Mouse (Mus musculus) heart, embryonic 11.5 days (tissue): ENCODE results near the gene Vpreb1. TPM values are rescaled to one million over a fixed set of nuclear protein-coding genes. Genes with fewer than 3 reads are reported as not detected.

Experiments
- ATAC-seq: fragments of 200-750 bp; cut with Nextera tagmentation; replicated peaks from 2 replicates; pipeline ENCODE4 v1.8.0; 2017; ENCODE audit warnings: moderate library complexity; ENCODE audit not compliant: insufficient number of reproducible peaks, low FRiP score, low TSS enrichment
- H3K27ac ChIP-seq: fragments of 300-500 bp; sonication (generic); 2 replicates; pipeline ENCODE4 v1.5.1; 2014; ENCODE audit warnings: mild to moderate bottlenecking, low read depth, low read length
- H3K27me3 ChIP-seq: fragments of 300-500 bp; sonication (generic); 2 replicates; pipeline ENCODE4 v1.6.1; 2014; ENCODE audit warnings: mild to moderate bottlenecking, low read length, mixed read lengths; ENCODE audit not compliant: control insufficient read depth, insufficient read depth
- H3K36me3 ChIP-seq: fragments of 300-500 bp; sonication (generic); 2 replicates; pipeline ENCODE4 v1.6.1; 2014; ENCODE audit warnings: mild to moderate bottlenecking, low read length, moderate library complexity, mixed read lengths; ENCODE audit not compliant: control insufficient read depth, insufficient read depth
- H3K4me1 ChIP-seq: fragments of 300-500 bp; sonication (generic); 2 replicates; pipeline ENCODE4 v1.6.1; 2014; ENCODE audit warnings: low read length; ENCODE audit not compliant: control insufficient read depth, insufficient read depth
- H3K4me2 ChIP-seq: fragments of 300-500 bp; sonication (generic); 2 replicates; pipeline ENCODE4 v1.6.1; 2014; ENCODE audit warnings: mild to moderate bottlenecking, moderate library complexity
- H3K4me3 ChIP-seq: fragments of 300-500 bp; sonication (generic); 2 replicates; pipeline ENCODE4 v1.5.1; 2014; ENCODE audit warnings: low read depth, low read length
- H3K9ac ChIP-seq: fragments of 300-500 bp; sonication (generic); 2 replicates; pipeline ENCODE4 v1.6.1; 2014; ENCODE audit warnings: mild to moderate bottlenecking, low read depth, low read length, moderate library complexity
- H3K9me3 ChIP-seq: fragments of 300-500 bp; sonication (generic); replicated peaks from 2 replicates; pipeline ENCODE4 v1.6.1; 2016; ENCODE audit warnings: low read length; ENCODE audit not compliant: control insufficient read depth
- WGBS: fragments of 180-500 bp; shearing (Covaris S2); extraction: QIAGEN DNeasy Blood & Tissue Kit; methylation state at CpG from one replicate; pipeline ENCODE4 v1.1.7; 2014; ENCODE audit not compliant: insufficient replicate concordance; 5-methylcytosine and 5-hydroxymethylcytosine counted together
- polyA plus RNA-seq: library from polyadenylated mRNA; unstranded; fragments of >200 nt; fragmentation: Nextera tagmentation; extraction: Ambion mirVana; gene quantifications from 2 replicates; pipeline ENCODE4 v1.2.1, GENCODE M21; 2014

Vpreb1 gene
- polyA plus RNA-seq, 1 experiment from 2014 or later: 1.4 TPM

DNA sequence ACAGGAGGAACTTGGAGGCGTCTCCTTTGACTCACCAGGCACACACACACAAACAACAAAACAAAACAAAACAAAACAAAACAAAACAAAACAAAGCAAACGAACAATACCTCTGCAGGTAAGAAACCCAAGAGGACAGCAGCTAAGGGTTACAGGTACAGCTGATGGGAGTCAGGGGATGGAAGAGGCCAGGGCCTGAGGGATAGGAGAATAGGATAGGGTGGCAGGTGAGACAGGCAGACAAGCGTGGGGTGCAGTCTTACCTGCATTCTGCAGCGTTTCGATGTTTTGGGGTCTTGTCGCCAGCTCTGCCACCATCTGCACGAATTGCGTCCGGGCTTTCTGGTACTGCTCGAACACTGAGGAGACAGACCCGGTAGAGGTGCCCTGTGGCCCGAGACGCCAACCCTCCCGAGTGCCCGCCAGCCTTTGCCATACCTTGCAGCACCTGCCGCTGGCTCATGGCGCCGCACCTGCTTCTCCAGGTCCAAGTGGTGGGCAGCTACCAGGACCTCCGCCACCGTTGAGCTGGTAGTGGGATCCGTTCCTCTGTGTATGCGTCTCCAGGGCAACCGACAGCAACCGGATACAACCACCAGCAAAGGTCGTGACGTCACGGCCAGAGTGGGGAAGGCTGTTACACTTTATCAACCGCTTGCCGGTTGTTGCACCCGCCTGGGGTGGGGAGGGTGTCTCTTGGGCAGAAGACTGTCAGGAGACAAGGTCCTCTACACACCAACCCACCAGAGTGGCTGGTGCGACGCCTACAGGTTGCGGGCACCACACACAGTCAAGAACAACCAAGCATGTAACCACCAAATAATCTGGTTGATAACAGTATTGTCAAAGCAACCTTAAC, 41.7 kb downstream of the Vpreb1 start, which contains the start of gene Spag6l:
TSS of gene Spag6l (minus strand) at position 700 of the 859 bp plus-strand sequence.
- H3K27me3 ChIP-seq: no peaks in the 10 kb centered on the region
- H3K36me3 ChIP-seq: no peaks in the 10 kb centered on the region
- no peak within 1 kb of the TSS for H3K27ac ChIP-seq
- no peaks in the 10 kb centered on the region for H3K4me1 ChIP-seq
- H3K9ac ChIP-seq: peak within 1 kb of the TSS; percentile 60
- H3K4me3 ChIP-seq: peak within 1 kb of the TSS; percentile 47
- peak; percentile 67 for ATAC-seq
- H3K9me3 ChIP-seq: no peaks in the 10 kb centered on the region
- 8% methylated on average over 33 of the region's 33 CpGs for WGBS
- H3K4me2 ChIP-seq: peak within 1 kb of the TSS; percentile 87

GRCm38 (mm10) chr16:16826223-16826622, 44.4 kb downstream of the Vpreb1 start:
- Histone ChIP-seq H3K4me1 (no peaks in the 10 kb centered on the region), H3K4me3 (no peak overlapping the region), H3K9me3 (no peaks in the 10 kb centered on the region), H3K27me3 (no peaks in the 10 kb centered on the region), H3K9ac (no peak overlapping the region), H3K36me3 (no peaks in the 10 kb centered on the region), H3K4me2 (no peak overlapping the region), H3K27ac (no peak overlapping the region)
- ATAC-seq: no peak
- WGBS: 88% methylated on average over 2 of the region's 2 CpGs

DNA sequence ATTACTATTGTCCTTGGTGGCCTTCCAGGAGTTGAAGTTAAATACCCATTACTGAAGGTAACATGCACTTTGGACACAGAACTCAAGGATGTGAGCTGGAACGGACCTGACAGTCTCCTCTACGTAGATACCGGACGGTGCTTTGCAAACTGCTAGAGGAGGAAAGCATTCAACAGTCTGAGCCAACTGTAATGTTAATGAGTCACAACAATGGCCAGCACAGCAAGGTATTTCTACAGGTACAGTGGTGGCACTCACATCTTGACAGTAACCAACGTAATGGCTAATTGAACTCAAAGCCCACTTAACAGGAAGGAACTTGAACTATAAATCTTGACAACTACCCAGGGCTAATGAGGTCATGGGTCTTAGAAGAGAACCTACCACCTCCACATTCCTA, 45.2 kb downstream of the Vpreb1 start:
- no peaks in the 10 kb centered on the region for H3K4me1 ChIP-seq
- WGBS: 46% methylated on average over 5 of the region's 5 CpGs

More for the DNA sequence above, 45.2 kb downstream of the Vpreb1 start:
- Histone ChIP-seq H3K27ac (no peak overlapping the region), H3K36me3 (no peaks in the 10 kb centered on the region), H3K4me3 (no peak overlapping the region), H3K9me3 (no peaks in the 10 kb centered on the region), H3K4me2 (no peak overlapping the region), H3K27me3 (no peaks in the 10 kb centered on the region), H3K9ac (no peak overlapping the region)
- ATAC-seq: no peak

Other genes with a start within 250 kb of the Vpreb1 start
- not detected in 2 replicates for gene Olfr19, start 194.4 kb downstream of the Vpreb1 start, polyA plus RNA-seq
- gene Spag6l, start 41.4 kb downstream of the Vpreb1 start, polyA plus RNA-seq: 0.17 TPM in 1 of 2 replicates, not detected in the other
- gene Igll1, start 6.9 kb downstream of the Vpreb1 start, polyA plus RNA-seq: not detected in 2 replicates
- 36.7 and 45.0 TPM in 2 replicates for gene Top3b, start 107 bp downstream of the Vpreb1 start, polyA plus RNA-seq
- 14.6 and 25.5 TPM in 2 replicates for gene Ppm1f, start 25.6 kb upstream of the Vpreb1 start, polyA plus RNA-seq
- gene Mapk1, start 112.5 kb upstream of the Vpreb1 start, polyA plus RNA-seq: 146 and 165 TPM in 2 replicates
- 20.1 and 20.4 TPM in 2 replicates for gene Ypel1, start 198.9 kb upstream of the Vpreb1 start, polyA plus RNA-seq
- gene Ppil2, start 240.4 kb upstream of the Vpreb1 start, polyA plus RNA-seq: 104 and 108 TPM in 2 replicates